Mouse (Mus musculus) left cerebral cortex, postnatal 25 days (tissue): ENCODE results near the gene Bst1. TPM values are rescaled to one million over a fixed set of nuclear protein-coding genes. Genes with fewer than 3 reads are reported as not detected.

ENCODE experiments used
- total RNA-seq, 2 experiments: library from RNA; stranded (reverse); gene quantifications; 2 replicates each; pipeline ENCODE4 v1.2.3; 2021

Bst1 gene
- total RNA-seq, 2 experiments from 2014 or later = 0.25 TPM; not detected in 1

Other genes with a start within 250 kb of the Bst1 start
- gene Cc2d2a, start 156.5 kb upstream of the Bst1 start, total RNA-seq = 10 to 100 TPM; 13.3 to 13.5 TPM
- gene Fbxl5, start 2.8 kb downstream of the Bst1 start, total RNA-seq = 10 to 100 TPM; 83.8 to 84.4 TPM
- 1 to 10 TPM; 2.1 to 2.5 TPM for gene Cd38, start 49.7 kb downstream of the Bst1 start, total RNA-seq
- gene Gm7879, start 94.3 kb downstream of the Bst1 start, total RNA-seq = 10 to 100 TPM in 1 of 2 experiments, 1 to 10 TPM in 1; 6.8 to 11.1 TPM
- gene Fgfbp1, start 162.9 kb downstream of the Bst1 start, total RNA-seq = 1 to 10 TPM; 2.8 to 6.9 TPM